Mouse (Mus musculus) MEL (cell line): ENCODE measurements around the gene Stk25. TPM values are rescaled to one million over a fixed set of nuclear protein-coding genes. Genes with fewer than 3 reads are reported as not detected.
A peak's percentile ranks its signal among the peaks of the same experiment; 100 is the strongest.

Experiments
- DNase-seq: peaks from one replicate; pipeline ENCODE4 v3.0.0; 2011; ENCODE audit warnings: low read depth, low spot score
- H3K27ac ChIP-seq: 2 replicates; pipeline ENCODE4 v1.5.1; 2012; ENCODE audit warnings: low read depth, mild to moderate bottlenecking, control low read depth, low read length, moderate library complexity; ENCODE audit not compliant: control insufficient read depth
- H3K27me3 ChIP-seq, 2 experiments: fragments of 150-350 bp in 1 of 2; sonication (generic) in 1 of 2; 2 replicates each; pipeline ENCODE4 v1.6.1; 2012; ENCODE audit warnings: low read length in 2 of 2, mild to moderate bottlenecking in 2 of 2, improper control_type of control experiment in 1 of 2, moderate library complexity in 1 of 2; ENCODE audit not compliant: insufficient read depth in 2 of 2, control insufficient read depth in 1 of 2
- H3K36me3 ChIP-seq, 2 experiments: 2 replicates each; pipeline ENCODE4 v1.6.1; 2012 to 2014; ENCODE audit warnings: low read length in 2 of 2, improper control_type of control experiment in 1 of 2, inconsistent platforms in 1 of 2, mild to moderate bottlenecking in 1 of 2; ENCODE audit not compliant: insufficient read depth in 2 of 2, control insufficient read depth in 1 of 2
- H3K4me1 ChIP-seq, 2 experiments: fragments of 150-350 bp in 1 of 2; sonication (generic) in 1 of 2; 2 replicates each; pipeline ENCODE4 v1.6.1; 2012; ENCODE audit warnings: low read length in 2 of 2, improper control_type of control experiment in 1 of 2, mild to moderate bottlenecking in 1 of 2; ENCODE audit not compliant: insufficient read depth in 2 of 2, control insufficient read depth in 1 of 2
- H3K4me3 ChIP-seq, 2 experiments: fragments of 150-350 bp in 1 of 2; sonication (generic) in 1 of 2; 2 replicates each; pipeline ENCODE4 v1.5.1; 2012; ENCODE audit warnings: low read depth in 2 of 2, low read length in 2 of 2, mild to moderate bottlenecking in 2 of 2, moderate library complexity in 2 of 2, control low read depth in 1 of 2, improper control_type of control experiment in 1 of 2; ENCODE audit not compliant: control insufficient read depth in 1 of 2, insufficient read depth in 1 of 2
- H3K79me2 ChIP-seq: 2 replicates; pipeline ENCODE4 v1.6.1; 2012; ENCODE audit warnings: mild to moderate bottlenecking, low read length, moderate library complexity; ENCODE audit not compliant: control insufficient read depth, poor library complexity, insufficient read depth
- H3K9ac ChIP-seq: 2 replicates; pipeline ENCODE4 v1.6.1; 2012; ENCODE audit warnings: low read depth, mild to moderate bottlenecking, control low read depth, low read length, moderate library complexity; ENCODE audit not compliant: control insufficient read depth, poor library complexity, severe bottlenecking
- H3K9me3 ChIP-seq: fragments of 150-350 bp; sonication (generic); replicated peaks from 2 replicates; pipeline ENCODE4 v1.6.1; 2012; ENCODE audit warnings: mild to moderate bottlenecking, low read length, improper control_type of control experiment, moderate library complexity; ENCODE audit not compliant: insufficient read depth
- BHLHE40 ChIP-seq: IDR thresholded peaks from 2 replicates; pipeline ENCODE4 v1.6.1; 2012; ENCODE audit warnings: low read depth, mild to moderate bottlenecking, inconsistent platforms, low read length, improper control_type of control experiment, borderline replicate concordance
- CHD1 ChIP-seq: IDR thresholded peaks from 2 replicates; pipeline ENCODE4 v1.6.1; 2012; ENCODE audit warnings: low read depth, mild to moderate bottlenecking, inconsistent platforms, low read length, improper control_type of control experiment
- CTCF ChIP-seq, 3 experiments: IDR thresholded peaks in 2 of 3; conservative IDR thresholded peaks in 1 of 3; 2 replicates each; pipeline ENCODE4 v1.5.1; 2011 to 2012; ENCODE audit warnings: low read length in 3 of 3, low read depth in 2 of 3, mild to moderate bottlenecking in 2 of 3, improper control_type of control experiment in 1 of 3, inconsistent platforms in 1 of 3, mixed read lengths in 1 of 3, moderate library complexity in 1 of 3; ENCODE audit not compliant: control insufficient read depth in 1 of 3, insufficient read depth in 1 of 3, poor library complexity in 1 of 3, severe bottlenecking in 1 of 3
- E2F4 ChIP-seq: IDR thresholded peaks from 2 replicates; pipeline ENCODE4 v1.6.1; 2011; ENCODE audit warnings: low read depth, low read length, improper control_type of control experiment, borderline replicate concordance
- ETS1 ChIP-seq: IDR thresholded peaks from 2 replicates; pipeline ENCODE4 v1.6.1; 2012; ENCODE audit warnings: low read depth, mild to moderate bottlenecking, inconsistent platforms, low read length, improper control_type of control experiment, moderate library complexity
- GATA1 ChIP-seq: IDR thresholded peaks from 2 replicates; pipeline ENCODE4 v1.6.1; 2011; ENCODE audit warnings: low read depth, low read length, improper control_type of control experiment
- HCFC1 ChIP-seq: IDR thresholded peaks from 2 replicates; pipeline ENCODE4 v1.6.1; 2012; ENCODE audit warnings: low read depth, mild to moderate bottlenecking, inconsistent platforms, low read length, improper control_type of control experiment, moderate library complexity
- JUND ChIP-seq: IDR thresholded peaks from 2 replicates; pipeline ENCODE4 v1.6.1; 2011; ENCODE audit warnings: low read depth, mild to moderate bottlenecking, improper control_type of control experiment, low read length
- KAT2A ChIP-seq: conservative IDR thresholded peaks from 2 replicates; pipeline ENCODE4 v1.6.1; 2012; ENCODE audit warnings: low read depth, low read length, improper control_type of control experiment, inconsistent platforms
- MAFK ChIP-seq: IDR thresholded peaks from 2 replicates; pipeline ENCODE4 v1.6.1; 2011; ENCODE audit warnings: low read depth, mild to moderate bottlenecking, low read length, improper control_type of control experiment, borderline replicate concordance
- MAX ChIP-seq: IDR thresholded peaks from 2 replicates; pipeline ENCODE4 v1.6.1; 2011; ENCODE audit warnings: low read length, improper control_type of control experiment
- MAZ ChIP-seq: IDR thresholded peaks from 2 replicates; pipeline ENCODE4 v1.6.1; 2012; ENCODE audit warnings: low read depth, mild to moderate bottlenecking, inconsistent platforms, low read length, improper control_type of control experiment
- MEF2A ChIP-seq: IDR thresholded peaks from 2 replicates; pipeline ENCODE4 v1.6.1; 2014; ENCODE audit warnings: low read depth, mild to moderate bottlenecking, inconsistent platforms, low read length, improper control_type of control experiment; ENCODE audit not compliant: poor library complexity, insufficient replicate concordance, severe bottlenecking; ENCODE audit errors: extremely low read depth
- MXI1 ChIP-seq: IDR thresholded peaks from 2 replicates; pipeline ENCODE4 v1.6.1; 2011; ENCODE audit warnings: mild to moderate bottlenecking, low read depth, low read length, improper control_type of control experiment
- MYC ChIP-seq: IDR thresholded peaks from 2 replicates; pipeline ENCODE4 v1.6.1; 2011; ENCODE audit warnings: low read depth, mild to moderate bottlenecking, low read length, improper control_type of control experiment, moderate library complexity
- NELFE ChIP-seq: IDR thresholded peaks from 2 replicates; pipeline ENCODE4 v1.6.1; 2011; ENCODE audit warnings: low read depth, low read length, improper control_type of control experiment
- POLR2A ChIP-seq, 2 experiments: IDR thresholded peaks; 2 replicates each; pipeline ENCODE4 v1.6.1; 2011 to 2012; ENCODE audit warnings: low read length in 2 of 2, mild to moderate bottlenecking in 2 of 2, control low read depth in 1 of 2, improper control_type of control experiment in 1 of 2, low read depth in 1 of 2, moderate library complexity in 1 of 2; ENCODE audit not compliant: control insufficient read depth in 1 of 2, insufficient read depth in 1 of 2, poor library complexity in 1 of 2
- RAD21 ChIP-seq: IDR thresholded peaks from 2 replicates; pipeline ENCODE4 v1.6.1; 2011; ENCODE audit warnings: mild to moderate bottlenecking, low read depth, low read length, improper control_type of control experiment
- RCOR1 ChIP-seq: IDR thresholded peaks from 2 replicates; pipeline ENCODE4 v1.6.1; 2012; ENCODE audit warnings: low read depth, mild to moderate bottlenecking, inconsistent platforms, low read length, improper control_type of control experiment
- SIN3A ChIP-seq: IDR thresholded peaks from 2 replicates; pipeline ENCODE4 v1.6.1; 2012; ENCODE audit warnings: low read length, improper control_type of control experiment, inconsistent platforms
- SMC3 ChIP-seq: IDR thresholded peaks from 2 replicates; pipeline ENCODE4 v1.6.1; 2011; ENCODE audit warnings: low read depth, low read length, improper control_type of control experiment
- TCF12 ChIP-seq: IDR thresholded peaks from 2 replicates; pipeline ENCODE4 v1.6.1; 2014; ENCODE audit warnings: low read depth, mild to moderate bottlenecking, inconsistent platforms, low read length, improper control_type of control experiment, moderate library complexity
- USF1 ChIP-seq: IDR thresholded peaks from 2 replicates; pipeline ENCODE4 v1.6.1; 2014; ENCODE audit warnings: low read depth, mild to moderate bottlenecking, inconsistent platforms, low read length, improper control_type of control experiment, moderate library complexity
- ZC3H11A ChIP-seq: IDR thresholded peaks from 2 replicates; pipeline ENCODE4 v1.6.1; 2012; ENCODE audit warnings: low read depth, mild to moderate bottlenecking, inconsistent platforms, low read length, improper control_type of control experiment
- ZKSCAN1 ChIP-seq: IDR thresholded peaks from 2 replicates; pipeline ENCODE4 v1.6.1; 2012; ENCODE audit warnings: low read depth, mild to moderate bottlenecking, inconsistent platforms, low read length, improper control_type of control experiment, moderate library complexity
- ZMIZ1 ChIP-seq: IDR thresholded peaks from 2 replicates; pipeline ENCODE4 v1.6.1; 2012; ENCODE audit warnings: low read depth, mild to moderate bottlenecking, inconsistent platforms, low read length, improper control_type of control experiment, moderate library complexity
- ZNF384 ChIP-seq: IDR thresholded peaks from 2 replicates; pipeline ENCODE4 v1.6.1; 2012; ENCODE audit warnings: low read depth, mild to moderate bottlenecking, inconsistent platforms, low read length, improper control_type of control experiment
- polyA plus RNA-seq, 2 experiments: library from polyadenylated mRNA; stranded (reverse) in 1 of 2; unstranded in 1 of 2; fragments of >175 nt in 1 of 2; fragments of >200 nt in 1 of 2; gene quantifications; 2 replicates each; pipeline versions ENCODE4 v1.2.1 to v1.2.4; 2012; ENCODE audit warnings: low replicate concordance in 2 of 2, low read depth in 1 of 2; ENCODE audit not compliant: insufficient read length in 2 of 2, insufficient read depth in 1 of 2, missing spikeins in 1 of 2
- total RNA-seq: library from RNA; depleted of rRNA; stranded (reverse); fragments of 300-350 nt; gene quantifications from 2 replicates; pipeline ENCODE4 v1.2.3, GENCODE M21; 2012

Gene Stk25
- total and polyA plus RNA-seq, 3 experiments: 66.1 to 128 TPM; not detected in 1

GRCm38 (mm10) chr1:93593960-93594359 is 64.5 kb downstream of the Stk25 start:
- peak; percentile 30 for DNase-seq
- Histone ChIP-seq H3K27ac (no peak overlapping the region), H3K9ac (no peak overlapping the region), H3K9me3 (no peaks in the 10 kb centered on the region), H3K36me3 (no peaks in the 10 kb centered on the region), H3K79me2 (no peaks in the 10 kb centered on the region), H3K4me3 (no peak overlapping the region), H3K27me3 (no peaks in the 10 kb centered on the region), H3K4me1 (no peaks in the 10 kb centered on the region)
- TF ChIP-seq POLR2A (IDR thresholded peaks at IDR 0.05; ENCODE audit: control insufficient read depth in 1 of 2, insufficient read depth in 1 of 2, low read depth in 1 of 2, low read length in 2 of 2, poor library complexity in 1 of 2) (no peak), MXI1 (no peak), ETS1 (no peak), MAZ (no peak), MAX (no peak), SMC3 (peak; percentile 54), RCOR1 (no peak), GATA1 (no peak), JUND (no peak), MEF2A (no peak), SIN3A (no peak), KAT2A (no peak), ZKSCAN1 (no peak), RAD21 (peak; percentile 55), HCFC1 (no peak), ZC3H11A (peak; percentile 49), NELFE (no peak), CHD1 (no peak), ZNF384 (no peak), BHLHE40 (no peak), CTCF (IDR thresholded peaks at IDR 0.05 in 2 of 3, conservative IDR thresholded peaks at IDR 0.05 in 1 of 3; ENCODE audit: control insufficient read depth in 1 of 3, insufficient read depth in 1 of 3, low read depth in 2 of 3, low read length in 3 of 3, poor library complexity in 1 of 3, severe bottlenecking in 1 of 3) (peak; percentile 16 to 60 (median 23); a peak in 3 of 6 replicates), MAFK (no peak), USF1 (no peak), E2F4 (no peak), MYC (0 out of 2 replicates have a peak, but pooled peaks have one; percentile 66), ZMIZ1 (no peak), TCF12 (no peak)
